Mouse (Mus musculus) bone marrow macrophage, adult 2 months (primary cell): ENCODE results near the gene Ska3.

ENCODE experiments used
- CTCF ChIP-seq: IDR thresholded peaks from 2 replicates; pipeline ENCODE4 v1.5.1; 2012; ENCODE audit warnings: low read depth, mild to moderate bottlenecking, low read length, moderate library complexity
- POLR2A ChIP-seq: IDR thresholded peaks from 2 replicates; pipeline ENCODE4 v1.6.1; 2012; ENCODE audit warnings: mild to moderate bottlenecking, low read depth, low read length, borderline replicate concordance

DNA sequence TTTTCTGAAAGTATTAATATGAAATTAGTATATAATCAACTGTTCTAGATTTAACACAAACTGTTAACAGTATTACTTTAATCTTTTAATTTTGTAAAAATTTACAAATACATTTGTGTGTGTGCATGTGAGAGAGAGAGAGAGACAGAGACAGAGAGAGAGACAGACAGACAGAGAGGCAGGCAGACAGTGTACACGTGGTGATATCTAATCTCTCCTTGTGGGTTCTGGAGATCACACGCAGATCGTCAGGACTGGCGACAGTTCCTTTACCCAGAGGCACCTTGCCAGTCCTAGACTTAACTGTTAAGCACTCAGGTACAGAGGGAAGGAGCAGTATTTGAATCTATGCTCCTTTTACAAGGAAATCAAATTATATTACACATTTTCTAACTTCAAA is 5.1 kb downstream of the Ska3 start:
- no peak for TF ChIP-seq CTCF
- no peak for TF ChIP-seq POLR2A
